Mouse (Mus musculus): ENCODE measurements around the gene Hexim1. TPM values are rescaled to one million over a fixed set of nuclear protein-coding genes. Genes with fewer than 3 reads are reported as not detected.

Hexim1 gene
- total RNA-seq, 2 experiments from 2014 or later: 14.8 to 15.7 TPM

GRCm38 (mm10) chr11:103098531-103099190 is 17.4 kb upstream of the Hexim1 start:
- peak; percentile 79 for DNase-seq

GRCm38 (mm10) chr11:103099352-103099940 is 16.6 kb upstream of the Hexim1 start:
- no peak for DNase-seq

GRCm38 (mm10) chr11:103100361-103100760 is 15.7 kb upstream of the Hexim1 start:
- no peak for DNase-seq

GRCm38 (mm10) chr11:103101481-103101865 is 14.6 kb upstream of the Hexim1 start, which contains the start of the genes Plcd3 and Acbd4:
TSS of gene Plcd3 (minus strand) at chr11:103101658.
TSS of gene Acbd4 (plus strand) at chr11:103101682.
- peak; percentile 86 for DNase-seq

- DNase-seq: peak; percentile 83
These were observed 14.0 kb upstream of the Hexim1 start for GRCm38 (mm10) chr11:103101866-103102501.

DNA sequence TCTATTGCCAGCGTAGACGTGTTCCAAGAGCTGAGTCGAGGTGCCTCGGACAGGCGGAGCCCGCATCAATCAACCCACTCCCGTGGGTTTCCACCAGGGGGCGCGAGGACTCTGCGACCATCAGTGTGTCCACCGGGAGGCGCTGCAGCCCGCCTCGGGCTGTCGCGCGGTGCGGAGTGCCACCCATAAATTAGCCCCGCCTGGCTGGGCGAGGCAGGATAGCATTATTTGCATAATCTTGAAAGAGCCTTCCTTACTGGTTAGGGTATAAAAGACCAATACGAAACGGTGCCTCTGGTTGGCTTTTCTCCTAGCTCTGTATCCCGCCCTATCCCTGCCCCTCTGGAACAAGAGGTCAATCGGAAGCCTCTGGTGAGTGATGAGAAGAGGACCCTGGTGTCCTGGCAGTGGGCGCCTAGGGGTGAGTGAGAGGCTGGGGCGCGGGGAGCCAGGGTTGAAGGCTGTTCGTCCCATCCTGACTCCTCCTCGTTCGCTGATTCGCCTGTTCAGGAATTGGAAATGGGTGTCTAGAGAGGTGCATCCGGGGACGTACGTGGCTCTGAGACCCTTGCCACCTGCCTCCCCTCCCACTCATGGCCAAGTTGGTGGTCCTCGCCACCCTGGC is 13.2 kb upstream of the Hexim1 start:
- peak; percentile 99 for DNase-seq

GRCm38 (mm10) chr11:103103621-103104020 is 12.4 kb upstream of the Hexim1 start:
- no peak for DNase-seq

- no peak for DNase-seq
These were observed 11.6 kb upstream of the Hexim1 start for GRCm38 (mm10) chr11:103104469-103104868.

DNA sequence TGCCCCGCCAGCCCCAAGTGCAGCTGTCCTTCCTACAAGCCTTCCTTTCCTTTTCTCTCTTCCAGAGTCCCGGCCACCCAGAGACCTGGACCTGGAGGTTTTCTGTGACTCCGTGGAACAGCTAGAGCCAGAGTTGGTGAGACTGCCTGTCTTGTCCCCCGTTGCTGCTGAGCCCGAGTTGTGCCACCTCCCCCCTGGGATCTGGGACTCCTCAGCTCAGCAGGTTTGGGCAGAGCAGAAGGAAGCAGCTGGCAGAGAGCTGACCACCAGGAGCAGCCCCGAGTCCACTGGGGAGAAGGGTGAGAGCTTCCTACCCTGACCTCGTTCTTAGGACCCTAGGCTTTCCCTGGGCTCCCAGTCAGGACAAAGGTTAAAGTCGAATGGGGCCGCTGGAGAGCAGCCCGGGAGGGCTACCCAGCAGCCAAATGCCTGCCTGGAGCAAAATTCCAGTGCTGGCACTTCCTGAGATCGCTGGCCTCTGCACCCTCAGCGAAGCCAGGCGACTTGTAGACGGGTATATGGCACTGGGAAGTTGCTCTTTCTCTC is 10.8 kb upstream of the Hexim1 start:
- DNase-seq: no peak

GRCm38 (mm10) chr11:103105810-103106209 is 10.2 kb upstream of the Hexim1 start:
- DNase-seq: no peak

DNA sequence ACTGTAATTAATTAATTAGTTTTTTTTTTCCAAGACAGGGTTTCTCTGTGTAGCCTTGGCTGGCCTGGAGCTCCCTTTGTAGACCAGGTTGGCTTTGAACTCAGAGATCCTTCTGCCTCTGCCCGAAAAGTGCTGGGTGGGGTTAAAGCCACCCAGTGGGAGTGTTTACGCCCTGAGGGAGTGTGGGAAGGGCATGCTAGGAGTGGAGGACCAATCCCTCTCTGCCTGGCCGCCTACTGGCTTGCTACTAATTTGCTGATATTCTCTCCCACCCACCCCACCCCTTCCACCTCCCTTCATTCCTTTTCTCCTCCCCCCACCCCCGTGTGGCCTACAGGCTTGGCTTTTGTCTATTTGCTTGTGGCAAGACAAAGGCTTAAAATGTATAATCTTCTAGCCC is 9.6 kb upstream of the Hexim1 start:
- no peak for DNase-seq

DNA sequence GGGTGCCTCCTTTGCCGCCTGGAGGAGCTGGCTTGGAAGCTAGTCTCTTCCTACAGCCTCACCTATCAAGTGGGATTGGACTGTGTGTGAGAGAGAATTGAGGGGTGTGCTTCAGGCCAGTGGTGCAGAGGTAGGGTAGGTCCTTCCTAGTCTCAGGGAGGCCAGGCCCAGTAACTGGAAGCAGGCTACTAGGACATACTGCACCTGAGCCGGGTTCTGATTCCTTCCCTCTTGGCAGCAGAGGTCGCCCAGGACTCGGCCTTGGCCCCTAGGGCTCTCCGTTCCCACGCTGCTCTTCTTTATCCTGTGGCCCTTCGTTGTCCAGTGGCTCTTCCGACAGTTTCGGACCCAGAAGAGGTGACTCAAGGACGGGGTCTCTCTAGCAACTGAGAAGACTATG is 4.7 kb upstream of the Hexim1 start:
- DNase-seq: no peak

GRCm38 (mm10) chr11:103111881-103112551 is 4.0 kb upstream of the Hexim1 start:
- DNase-seq: peak; percentile 81

DNA sequence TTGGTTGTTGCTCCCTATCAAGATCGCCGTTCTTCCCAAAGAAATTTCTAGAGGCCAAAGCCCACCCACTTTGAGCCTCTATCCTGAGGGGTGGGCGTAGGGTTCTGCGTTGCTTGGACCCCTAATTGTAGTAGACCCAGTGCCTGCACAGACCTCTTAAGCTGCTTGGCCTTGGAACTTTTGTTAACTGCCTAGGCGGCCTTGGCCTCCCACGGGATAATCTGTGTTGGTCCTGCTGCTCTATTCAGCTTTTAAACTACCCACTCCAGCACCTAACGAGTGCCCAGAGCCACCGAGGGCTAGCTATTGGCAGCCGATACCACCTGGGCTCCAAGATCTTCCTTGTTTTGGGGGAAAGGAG is 3.5 kb upstream of the Hexim1 start:
- DNase-seq: no peak

DNA sequence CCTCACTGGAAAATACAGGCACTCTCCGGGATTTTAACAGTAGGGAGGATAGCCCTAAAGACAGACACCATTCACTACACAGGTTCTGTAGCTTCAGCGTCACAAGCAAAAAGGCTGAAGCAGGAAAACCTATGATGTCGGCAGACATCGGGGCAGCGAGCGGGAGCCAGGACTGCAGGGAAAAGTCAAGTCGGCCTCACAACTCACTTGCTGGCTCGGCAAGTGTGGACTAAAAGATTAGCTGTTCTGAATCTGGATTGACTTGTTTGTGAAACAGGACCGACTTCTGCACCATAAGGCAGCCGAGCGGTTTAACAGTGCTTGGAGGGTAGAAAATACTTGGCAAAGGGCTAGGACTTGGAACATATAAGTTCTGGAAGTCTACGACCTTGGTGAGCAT is 3.0 kb upstream of the Hexim1 start:
- peak; percentile 29 for DNase-seq

- no peak for DNase-seq
These were observed 2.3 kb upstream of the Hexim1 start for GRCm38 (mm10) chr11:103113771-103114170.

DNA sequence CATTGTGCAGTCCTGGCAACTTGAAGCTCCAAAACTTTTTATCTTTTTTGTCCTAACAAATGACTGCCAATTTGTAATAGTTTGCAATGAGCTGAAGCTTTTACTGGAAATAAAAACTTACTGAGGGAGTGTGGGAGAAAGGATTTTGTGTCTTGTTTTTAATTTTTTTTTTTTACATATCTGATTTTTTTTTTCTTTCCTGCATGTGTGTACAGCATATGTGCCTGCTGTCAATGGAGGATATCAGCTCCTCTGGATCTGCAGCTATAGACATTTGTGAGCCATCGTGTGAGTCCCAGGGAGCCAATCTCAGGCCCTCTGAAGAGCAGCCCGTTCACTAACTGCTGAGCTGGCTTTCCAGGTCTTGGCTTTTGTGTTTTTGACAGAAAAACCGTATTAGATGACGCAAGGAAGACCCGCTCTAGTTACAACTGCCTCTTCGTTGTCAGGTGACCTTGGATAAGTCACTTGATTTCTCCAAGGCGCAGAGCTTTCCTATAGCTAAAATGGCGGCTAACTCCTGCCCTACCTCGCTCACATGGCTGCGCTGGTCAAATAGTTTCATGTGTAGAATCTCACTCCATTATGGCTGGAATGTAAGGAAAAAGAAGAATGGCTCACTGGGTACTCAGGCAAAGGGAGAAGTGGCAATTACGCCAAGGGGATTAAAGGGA is 1.6 kb upstream of the Hexim1 start:
- DNase-seq: no peak

DNA sequence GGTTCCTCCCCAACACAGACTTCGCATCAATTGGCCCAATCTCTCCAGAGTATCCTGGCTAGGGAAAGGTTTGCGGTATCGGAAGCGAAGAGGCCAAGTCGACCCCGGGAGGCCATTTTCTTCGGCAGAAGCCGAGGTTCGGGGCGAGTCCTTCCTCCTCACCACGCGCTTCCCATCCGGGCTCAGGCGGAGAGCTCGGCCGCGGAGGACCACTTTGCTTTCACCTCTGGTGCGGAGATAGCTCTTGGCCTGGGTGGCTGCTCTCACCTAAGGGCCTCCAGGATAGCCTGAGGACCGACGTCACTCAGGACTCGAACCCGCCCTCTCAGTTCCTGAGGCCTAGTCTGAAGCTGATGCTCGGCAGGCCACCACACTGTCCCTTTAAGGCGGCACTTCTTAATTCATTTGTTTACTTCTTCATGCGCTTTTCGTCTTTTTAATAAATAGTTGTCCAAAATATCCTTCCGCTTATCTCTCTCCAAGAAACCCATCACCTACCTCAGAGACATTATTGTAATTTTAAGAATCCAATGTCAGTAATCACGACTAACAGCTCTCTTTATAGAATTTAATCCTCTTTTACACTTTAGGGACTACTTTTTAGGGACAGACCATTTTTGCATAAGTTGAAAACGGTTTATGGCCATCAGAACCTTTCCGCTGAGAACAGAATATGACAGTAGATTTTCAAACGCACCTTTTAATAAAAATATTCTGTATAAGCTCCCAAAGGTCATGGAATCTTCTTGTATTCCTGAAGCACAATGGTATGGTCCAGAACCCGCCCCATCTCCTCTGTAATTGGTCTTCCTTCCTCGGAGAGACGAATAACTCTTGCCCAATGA is 646 bp upstream of the Hexim1 start:
- DNase-seq: peak; percentile 81

DNA sequence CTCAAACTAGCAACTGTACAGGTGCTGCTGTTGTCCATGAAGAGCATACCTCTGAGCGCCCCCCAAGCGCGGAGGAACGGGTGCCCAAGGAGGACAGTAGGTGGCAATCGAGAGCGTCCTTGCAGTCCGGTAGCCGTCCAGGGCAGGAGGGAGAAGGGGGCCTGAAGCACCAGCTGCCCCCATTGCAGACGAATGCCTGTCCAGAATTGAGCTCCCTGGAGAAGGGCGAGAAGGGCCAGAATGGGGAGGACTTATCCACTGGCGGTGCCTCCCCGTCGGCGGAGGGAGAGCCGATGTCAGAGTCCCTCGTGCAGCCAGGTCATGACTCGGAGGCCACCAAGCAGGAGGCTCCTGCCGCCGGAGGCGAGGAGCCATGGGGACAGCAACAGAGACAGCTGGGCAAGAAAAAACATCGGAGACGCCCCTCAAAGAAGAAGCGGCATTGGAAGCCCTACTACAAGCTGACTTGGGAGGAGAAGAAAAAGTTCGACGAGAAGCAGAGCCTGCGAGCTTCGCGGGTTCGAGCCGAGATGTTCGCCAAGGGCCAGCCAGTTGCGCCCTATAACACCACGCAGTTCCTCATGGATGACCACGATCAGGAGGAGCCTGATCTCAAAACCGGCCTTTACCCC is 1.0 kb downstream of the Hexim1 start:
- peak; percentile 86 for DNase-seq

DNA sequence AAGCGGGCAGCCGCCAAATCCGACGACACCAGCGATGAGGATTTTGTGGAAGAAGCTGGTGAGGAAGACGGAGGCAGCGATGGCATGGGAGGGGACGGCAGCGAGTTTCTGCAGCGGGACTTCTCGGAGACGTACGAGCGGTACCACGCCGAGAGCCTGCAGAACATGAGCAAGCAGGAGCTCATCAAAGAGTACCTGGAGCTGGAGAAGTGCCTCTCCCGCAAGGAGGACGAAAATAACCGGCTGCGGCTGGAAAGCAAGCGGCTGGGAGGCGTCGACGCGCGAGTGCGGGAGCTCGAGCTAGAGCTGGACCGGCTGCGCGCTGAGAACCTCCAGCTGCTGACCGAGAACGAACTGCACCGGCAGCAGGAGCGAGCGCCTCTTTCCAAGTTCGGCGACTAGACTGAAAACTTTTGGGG is 1.6 kb downstream of the Hexim1 start:
- DNase-seq: peak; percentile 67

DNA sequence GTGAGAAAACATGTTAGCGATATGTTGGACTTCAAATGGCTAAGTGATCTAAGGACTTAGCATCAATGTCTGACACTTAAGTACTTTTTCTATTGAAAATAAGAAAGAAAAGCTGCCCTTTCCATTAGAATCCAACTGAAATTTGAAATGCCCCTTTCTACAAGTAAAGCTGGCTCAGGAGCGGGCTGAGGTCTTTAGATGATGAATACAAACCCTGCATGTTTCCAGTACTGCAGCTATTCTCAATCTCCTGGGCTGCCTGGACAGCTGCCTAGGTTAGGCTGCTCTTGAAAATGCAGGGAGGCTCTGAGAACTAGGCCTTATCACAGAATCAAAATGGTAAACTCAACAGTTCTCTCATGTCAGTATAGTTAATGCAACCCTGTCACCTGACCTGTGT is 2.8 kb downstream of the Hexim1 start:
- no peak for DNase-seq
